Mouse (Mus musculus): ENCODE results near the gene Tcirg1.

GRCm38 (mm10) chr19:3942315-3942714 lies 35.4 kb upstream of the Tcirg1 start:
- TF ChIP-seq CTCF (conservative IDR thresholded peaks at IDR 0.05; ENCODE audit: low read length) (no peak), NANOG (IDR thresholded peaks at IDR 0.05; ENCODE audit: borderline replicate concordance, low read length) (no peak), POU5F1 (IDR thresholded peaks at IDR 0.05; ENCODE audit: borderline replicate concordance, low read length) (no peak)
